Mouse (Mus musculus): ENCODE results near the gene Cemip.

The Cemip gene

DNA sequence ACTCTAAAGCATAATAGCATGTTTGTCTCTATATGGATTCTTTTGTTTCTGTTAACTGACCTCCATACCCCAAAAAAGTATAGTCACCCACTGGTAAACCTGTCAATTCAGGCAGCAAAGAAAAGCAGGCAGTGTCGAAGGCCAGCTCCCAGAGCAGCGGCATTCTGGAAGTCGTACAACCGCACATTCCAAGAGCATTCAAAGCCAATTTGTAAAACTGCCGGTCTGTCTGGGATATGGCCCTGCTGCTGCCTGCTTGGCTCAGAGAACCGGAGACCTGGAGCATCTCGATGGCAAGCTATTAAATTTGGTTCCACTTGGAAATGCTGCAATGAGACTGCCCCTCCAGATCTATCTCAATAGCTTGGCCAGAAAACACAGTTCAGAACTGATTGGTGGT, 113.8 kb downstream of the Cemip start:
- DNase-seq (ENCODE audit: low read depth, low spot score), result no peak

DNA sequence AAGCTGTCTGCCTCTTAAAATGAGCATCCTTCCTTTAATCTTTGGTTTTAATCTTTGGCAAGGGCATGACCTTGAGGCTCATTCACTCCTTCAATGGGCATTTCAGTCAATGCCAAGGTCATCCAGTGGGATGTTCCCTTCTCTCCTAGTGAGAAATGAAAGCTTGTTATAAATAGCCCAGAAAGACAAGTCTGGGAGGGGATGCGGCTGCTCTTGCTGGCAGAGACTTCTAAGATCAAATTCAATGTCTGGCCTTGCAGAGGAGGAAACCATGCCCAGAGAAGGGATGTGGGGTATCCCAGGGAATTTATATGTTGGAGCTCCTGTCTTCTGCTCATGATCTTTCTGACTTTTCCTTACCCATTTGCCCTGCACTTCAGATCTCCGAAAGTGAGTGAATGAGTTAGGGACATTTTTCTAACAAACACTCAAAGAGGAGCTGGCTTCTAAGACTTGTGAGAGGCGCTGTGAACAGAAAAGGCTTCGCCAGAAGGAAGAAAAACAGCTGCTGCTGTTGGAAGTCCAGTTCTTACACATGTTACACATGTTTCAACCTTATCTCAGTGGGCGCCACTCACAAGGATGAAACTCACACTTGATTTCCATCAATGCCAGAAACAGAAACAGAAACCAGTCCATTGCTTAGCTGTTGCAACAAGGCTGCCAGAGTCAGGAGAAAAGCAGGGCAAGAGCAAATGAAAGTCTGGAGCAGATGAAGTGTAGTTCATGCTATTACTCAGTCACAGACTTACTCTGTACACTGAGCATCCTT, 120.1 kb downstream of the Cemip start:
- no peak for DNase-seq (ENCODE audit: low read depth, low spot score)

- DNase-seq (ENCODE audit: low read depth, low spot score), result no peak
Measured at GRCm38 (mm10) chr7:83965181-83965580, 121.1 kb downstream of the Cemip start.

- no peak for DNase-seq (ENCODE audit: low read depth, low spot score)
Measured at GRCm38 (mm10) chr7:83952511-83952910, 133.8 kb downstream of the Cemip start.

DNA sequence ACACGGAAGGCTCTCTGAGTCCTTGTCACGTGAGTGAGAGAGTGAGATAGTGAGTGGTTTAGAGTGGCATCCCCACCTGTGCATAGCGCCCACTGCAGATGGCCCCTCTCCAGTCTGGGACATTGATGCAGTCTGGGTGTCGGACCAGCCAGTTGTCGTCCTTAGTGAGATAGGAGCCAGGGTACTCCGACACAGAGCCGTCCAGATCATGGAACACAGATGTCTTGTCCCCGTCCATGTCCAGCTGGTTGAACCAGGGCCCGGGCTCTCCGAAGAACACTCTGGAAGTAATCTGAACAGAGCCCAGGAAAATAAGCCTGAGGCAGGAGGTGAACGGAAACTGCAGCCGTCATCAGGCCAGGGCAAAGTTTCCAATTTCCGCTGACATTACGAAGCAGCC, 135.0 kb downstream of the Cemip start:
- no peak for DNase-seq (ENCODE audit: low read depth, low spot score)

GRCm38 (mm10) chr7:83949662-83950061, 136.6 kb downstream of the Cemip start:
- DNase-seq (ENCODE audit: low read depth, low spot score), result no peak

- no peak for DNase-seq (ENCODE audit: low read depth, low spot score)
Measured at GRCm38 (mm10) chr7:83948743-83949142, 137.6 kb downstream of the Cemip start.

DNA sequence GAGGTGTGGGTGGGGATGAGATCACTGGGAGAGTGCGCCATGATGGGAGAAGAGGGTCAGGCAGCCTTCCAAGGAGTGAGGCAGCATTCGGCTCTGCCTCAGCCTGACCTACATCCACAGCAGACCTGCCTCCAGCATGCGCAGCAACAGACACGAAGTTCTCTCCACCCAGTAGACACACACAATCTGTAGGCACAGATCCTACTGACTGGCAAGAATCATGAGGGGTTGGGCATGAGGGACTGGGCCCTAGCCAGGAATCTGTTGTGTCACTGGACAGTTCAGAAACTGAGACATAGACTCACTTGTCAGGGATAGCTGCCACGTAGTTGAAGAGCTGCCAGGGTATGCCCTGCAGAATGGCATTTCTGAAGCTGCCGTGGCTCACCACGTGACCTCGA, 144.6 kb downstream of the Cemip start:
- DNase-seq (ENCODE audit: low read depth, low spot score), result no peak

DNA sequence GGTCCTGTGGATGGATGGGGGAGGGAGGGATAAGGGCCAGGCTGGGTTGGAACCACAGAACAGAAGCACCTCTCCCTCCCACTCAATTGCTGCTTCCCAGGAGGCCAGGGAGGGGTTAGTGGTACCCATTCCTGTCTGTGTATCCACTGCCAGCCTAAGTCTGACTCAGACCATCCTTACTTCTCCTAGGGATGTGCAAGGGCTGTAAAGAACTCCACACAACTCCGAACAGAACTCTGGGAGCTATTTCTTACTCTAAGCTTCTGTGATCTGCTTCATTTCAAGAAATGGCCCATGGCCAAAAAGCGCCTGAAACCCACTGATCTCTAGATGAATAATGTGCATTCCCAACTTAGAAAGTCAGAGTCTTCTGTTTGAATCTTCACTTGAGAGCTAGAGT, 146.2 kb downstream of the Cemip start:
- no peak for DNase-seq (ENCODE audit: low read depth, low spot score)

DNA sequence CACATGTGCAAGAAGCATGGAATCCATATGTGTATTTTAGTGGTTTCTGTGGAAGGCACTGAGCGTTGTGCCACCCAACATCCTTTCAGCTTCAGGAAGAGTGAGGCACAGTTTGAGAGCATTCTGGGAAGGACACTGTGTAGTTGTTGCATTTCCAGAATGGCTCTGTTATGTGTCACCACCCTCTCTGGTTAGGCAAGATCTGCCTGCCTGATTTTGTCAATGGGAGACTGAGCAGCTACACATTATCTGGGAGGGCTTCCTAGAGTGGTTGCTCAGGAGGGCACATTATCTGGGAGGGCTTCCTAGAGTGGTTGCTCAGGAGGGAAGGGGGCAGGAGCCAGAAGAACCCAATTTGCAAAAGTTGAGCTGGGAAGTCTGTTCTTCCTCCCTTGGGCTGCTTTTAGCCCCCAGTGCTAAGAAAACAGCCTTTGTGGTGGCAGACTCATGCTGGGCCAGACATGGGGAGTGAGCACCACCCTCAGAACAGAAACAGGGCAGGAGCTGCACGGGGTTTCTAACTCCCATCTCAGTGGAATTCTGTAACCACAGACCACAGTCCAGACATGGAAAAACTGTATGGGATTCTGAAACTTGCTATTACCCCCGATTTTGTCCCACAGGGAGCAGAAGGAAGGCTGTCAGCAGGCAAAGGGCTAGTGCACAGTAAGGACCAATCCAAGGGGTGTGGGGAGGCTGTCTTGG, 147.1 kb downstream of the Cemip start:
- DNase-seq (ENCODE audit: low read depth, low spot score), result no peak

- no peak for DNase-seq (ENCODE audit: low read depth, low spot score)
Measured at GRCm38 (mm10) chr7:83921637-83922036, 164.7 kb downstream of the Cemip start.

- no peak for DNase-seq (ENCODE audit: low read depth, low spot score)
Measured at GRCm38 (mm10) chr7:83920241-83920640, 166.1 kb downstream of the Cemip start.

GRCm38 (mm10) chr7:83914566-83914965, 171.7 kb downstream of the Cemip start:
- peak; percentile 61 for DNase-seq (ENCODE audit: low read depth, low spot score)

DNA sequence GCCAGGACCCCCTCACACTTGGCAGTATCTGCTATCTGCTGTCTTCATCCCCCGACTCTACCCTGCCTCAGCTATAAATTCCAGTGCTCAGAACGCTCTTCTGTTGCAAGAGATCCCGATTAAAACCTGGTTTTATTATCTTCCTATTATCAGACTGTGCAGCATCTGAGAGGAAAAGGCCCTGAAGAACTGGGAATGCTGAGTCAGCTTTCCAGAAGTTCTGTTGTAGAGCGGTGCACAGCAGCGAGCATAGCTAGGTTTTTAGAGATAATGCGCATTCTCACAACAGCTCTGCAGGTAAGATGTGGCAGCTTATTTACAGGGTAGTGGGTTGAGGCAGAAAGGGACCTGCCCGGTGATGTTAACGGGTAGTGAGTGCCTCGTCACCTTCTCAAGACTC, 172.3 kb downstream of the Cemip start:
- no peak for DNase-seq (ENCODE audit: low read depth, low spot score)

- no peak for DNase-seq (ENCODE audit: low read depth, low spot score)
Measured at GRCm38 (mm10) chr7:83913405-83913932, 172.8 kb downstream of the Cemip start.

DNA sequence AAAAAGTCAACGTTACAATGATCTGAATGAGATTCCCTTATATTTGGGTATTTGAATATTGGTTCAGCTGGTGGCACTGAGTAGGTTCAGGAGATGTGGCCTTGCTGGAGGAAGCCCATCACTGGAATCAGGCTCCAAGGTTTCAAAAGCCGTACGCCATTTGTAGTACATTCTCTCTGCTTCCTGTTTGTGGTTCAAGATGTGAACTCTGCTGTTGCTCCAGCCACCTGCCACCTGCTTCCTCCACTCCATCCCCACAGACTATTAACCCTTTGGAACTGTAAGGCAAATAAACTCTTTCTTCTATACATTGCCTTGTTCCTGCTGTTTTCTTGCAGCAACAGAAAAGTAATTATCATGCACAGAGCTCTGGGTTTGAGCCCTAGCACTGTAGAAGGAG, 174.4 kb downstream of the Cemip start:
- no peak for DNase-seq (ENCODE audit: low read depth, low spot score)

DNA sequence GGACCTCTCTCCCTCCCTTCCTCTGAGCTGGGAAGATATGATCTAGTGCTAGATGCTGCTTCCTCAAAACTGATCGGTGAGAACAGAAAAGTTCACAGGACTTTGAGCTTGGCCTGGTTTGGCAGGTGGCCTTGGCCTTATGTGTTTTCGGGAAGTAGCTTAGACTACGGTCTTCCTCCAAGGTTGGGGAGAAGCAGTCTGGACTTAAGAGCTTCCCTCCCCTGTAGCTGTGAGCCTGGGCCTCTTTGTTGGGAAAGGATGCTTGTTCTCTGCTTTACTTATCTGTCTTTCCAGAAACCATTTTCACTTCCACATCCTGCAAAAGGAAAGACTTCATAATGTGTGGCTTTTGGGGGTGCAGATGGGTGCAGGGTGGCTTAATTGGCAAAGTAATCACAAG, 181.5 kb downstream of the Cemip start:
- no peak for DNase-seq (ENCODE audit: low read depth, low spot score)

- no peak for DNase-seq (ENCODE audit: low read depth, low spot score)
Measured at GRCm38 (mm10) chr7:83902296-83903145, 183.8 kb downstream of the Cemip start.

DNA sequence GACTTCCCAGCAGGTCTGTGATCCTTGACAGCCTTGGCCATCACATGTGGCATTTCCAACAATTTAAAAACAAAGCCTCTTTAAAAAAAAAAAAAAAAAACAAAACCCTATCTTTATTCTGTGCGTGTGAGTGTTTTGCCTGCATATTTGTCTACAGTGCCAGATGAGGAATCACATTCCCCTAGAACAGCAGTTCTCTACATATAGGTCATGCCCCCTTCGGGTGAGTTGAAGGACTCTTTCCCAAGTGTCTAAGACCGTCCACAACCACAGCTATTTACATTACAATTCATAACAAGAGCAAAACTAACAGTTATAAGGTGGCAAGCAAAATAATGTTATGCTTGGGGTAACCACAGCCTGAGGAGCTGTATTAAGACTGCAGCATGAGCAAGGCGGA, 184.9 kb downstream of the Cemip start:
- no peak for DNase-seq (ENCODE audit: low read depth, low spot score)

GRCm38 (mm10) chr7:83900519-83900918, 185.8 kb downstream of the Cemip start:
- no peak for DNase-seq (ENCODE audit: low read depth, low spot score)

DNA sequence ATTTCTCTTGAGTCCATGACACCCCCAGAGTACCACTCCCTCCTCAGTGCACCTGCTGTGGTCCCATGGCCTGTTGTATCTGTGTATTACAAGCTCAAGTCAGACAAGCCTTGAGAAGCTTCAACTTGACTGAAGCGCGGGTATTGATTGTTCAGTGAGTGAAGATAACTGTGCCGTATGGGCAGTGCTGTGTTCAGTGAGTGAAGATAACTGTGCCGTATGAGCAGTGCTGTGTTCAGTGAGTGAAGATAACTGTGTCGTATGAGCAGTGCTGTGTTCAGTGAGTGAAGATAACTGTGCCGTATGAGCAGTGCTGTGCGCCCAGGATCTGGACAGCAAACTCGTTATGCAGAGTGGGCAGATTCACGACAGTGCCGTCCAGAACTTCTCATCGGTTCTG, 188.0 kb downstream of the Cemip start:
- DNase-seq (ENCODE audit: low read depth, low spot score), result no peak

GRCm38 (mm10) chr7:83896077-83896740, 190.1 kb downstream of the Cemip start:
- DNase-seq (ENCODE audit: low read depth, low spot score), result no peak

Data from c-Kit-negative CD71-positive TER-119-positive erythroid progenitor cells, embryonic 14.5 days (primary cell).